Mouse (Mus musculus) spleen, postnatal 14 days (tissue): ENCODE results near the gene Atad3a.

Experiments used
- DNase-seq, 2 experiments: peaks; one replicate each; pipeline ENCODE4 v3.0.0; 2021 to 2022; ENCODE audit warnings: low spot score in 2 of 2

Atad3a gene

GRCm38 (mm10) chr4:155739152-155739551 lies 21.7 kb downstream of the Atad3a start:
- no peak for DNase-seq

GRCm38 (mm10) chr4:155738262-155738661 lies 22.6 kb downstream of the Atad3a start:
- no peak for DNase-seq

GRCm38 (mm10) chr4:155736421-155736820 lies 24.5 kb downstream of the Atad3a start:
- no peak for DNase-seq

- DNase-seq = no peak
Observed at GRCm38 (mm10) chr4:155735788-155736187, 25.1 kb downstream of the Atad3a start.

- DNase-seq = peak in 1 of 2 experiments; percentile 14
Observed at GRCm38 (mm10) chr4:155734951-155735702, 25.8 kb downstream of the Atad3a start.

- DNase-seq = peak; percentile 46 to 47
Observed at GRCm38 (mm10) chr4:155734350-155734941, 26.4 kb downstream of the Atad3a start, which contains the start of gene Tmem240. TSS of gene Tmem240 (plus strand) at chr4:155734800.

- DNase-seq = no peak
Observed at GRCm38 (mm10) chr4:155733267-155733666, 27.6 kb downstream of the Atad3a start.

GRCm38 (mm10) chr4:155727993-155728392 lies 32.9 kb downstream of the Atad3a start:
- no peak for DNase-seq

- DNase-seq = peak in 1 of 2 experiments; percentile 19
Observed at GRCm38 (mm10) chr4:155721668-155722083, 39.2 kb downstream of the Atad3a start.

- DNase-seq = no peak
Observed at GRCm38 (mm10) chr4:155710521-155711252, 50.2 kb downstream of the Atad3a start.

GRCm38 (mm10) chr4:155708988-155709387 lies 51.9 kb downstream of the Atad3a start:
- no peak for DNase-seq

GRCm38 (mm10) chr4:155708582-155708981 lies 52.3 kb downstream of the Atad3a start:
- no peak for DNase-seq

GRCm38 (mm10) chr4:155705592-155705929 lies 55.3 kb downstream of the Atad3a start:
- DNase-seq = no peak

GRCm38 (mm10) chr4:155704721-155705591 lies 55.9 kb downstream of the Atad3a start, which contains the start of gene Ssu72:
TSS of gene Ssu72 (plus strand) at chr4:155704800.
- peak; percentile 86 to 91 for DNase-seq

GRCm38 (mm10) chr4:155703425-155703929 lies 57.4 kb downstream of the Atad3a start:
- no peak for DNase-seq

GRCm38 (mm10) chr4:155700425-155700824 lies 60.5 kb downstream of the Atad3a start:
- DNase-seq = no peak

- no peak for DNase-seq
Observed at GRCm38 (mm10) chr4:155696261-155697255, 64.3 kb downstream of the Atad3a start.

- no peak for DNase-seq
Observed at GRCm38 (mm10) chr4:155695531-155696062, 65.3 kb downstream of the Atad3a start.

GRCm38 (mm10) chr4:155694482-155695401 lies 66.2 kb downstream of the Atad3a start:
- DNase-seq = peak; percentile 21 to 40
